Mouse (Mus musculus) G1E (cell line): Measurements from ENCODE around the gene Kif1c. TPM values are rescaled to one million over a fixed set of nuclear protein-coding genes. Genes with fewer than 3 reads are reported as not detected.
A peak's percentile ranks its signal among the peaks of the same experiment; 100 is the strongest.

Source experiments
- ATAC-seq: 2 replicates; pipeline ENCODE4 v1.8.0; 2016; ENCODE audit warnings: mild to moderate bottlenecking; ENCODE audit not compliant: insufficient number of reproducible peaks, poor library complexity, low FRiP score, severe bottlenecking; ENCODE audit errors: extremely low read depth
- DNase-seq: peaks from one replicate; pipeline ENCODE4 v3.0.0; 2012; ENCODE audit warnings: low spot score
- H3K27me3 ChIP-seq: 2 replicates; pipeline ENCODE4 v1.6.1; 2012; ENCODE audit warnings: mild to moderate bottlenecking, low read length, inconsistent platforms; ENCODE audit not compliant: insufficient read depth
- H3K36me3 ChIP-seq: replicated peaks from 2 replicates; pipeline ENCODE3; 2012; ENCODE audit warnings: mild to moderate bottlenecking, inconsistent platforms
- H3K4me1 ChIP-seq: 2 replicates; pipeline ENCODE4 v1.6.1; 2012; ENCODE audit warnings: low read depth, low read length, inconsistent platforms, mixed read lengths; ENCODE audit not compliant: insufficient read depth
- H3K4me3 ChIP-seq: 2 replicates; pipeline ENCODE4 v1.5.1; 2012; ENCODE audit warnings: low read depth, mild to moderate bottlenecking, inconsistent platforms, low read length, moderate library complexity, mixed read lengths
- H3K9me3 ChIP-seq: replicated peaks from 2 replicates; pipeline ENCODE4 v1.6.1; 2012; ENCODE audit warnings: inconsistent platforms
- CTCF ChIP-seq: IDR thresholded peaks from 2 replicates; pipeline ENCODE4 v1.5.1; 2012; ENCODE audit warnings: low read depth, low read length, inconsistent platforms, mixed read lengths
- GATA1 ChIP-seq: IDR thresholded peaks from 2 replicates; pipeline ENCODE4 v1.6.1; 2012; ENCODE audit warnings: borderline replicate concordance, low read length, inconsistent platforms, mixed read lengths
- GATA2 ChIP-seq: IDR thresholded peaks from 2 replicates; pipeline ENCODE4 v1.6.1; 2012; ENCODE audit warnings: low read depth, low read length, inconsistent platforms, borderline replicate concordance
- POLR2AphosphoS5 ChIP-seq: IDR thresholded peaks from 2 replicates; pipeline ENCODE4 v1.6.1; 2012; ENCODE audit warnings: low read depth, low read length, inconsistent platforms; ENCODE audit not compliant: insufficient replicate concordance
- TAL1 ChIP-seq: conservative IDR thresholded peaks from 2 replicates; pipeline ENCODE4 v1.6.1; 2012; ENCODE audit warnings: low read depth, low read length, inconsistent platforms, mixed read lengths
- polyA plus RNA-seq: library from polyadenylated mRNA; stranded (reverse); fragments of >175 nt; gene quantifications from 2 replicates; pipeline ENCODE4 v1.2.3, GENCODE M21; 2012
- total RNA-seq, 2 experiments: library from RNA; stranded (forward) in 1 of 2; stranded (reverse) in 1 of 2; fragments of 200-1000 nt in 1 of 2; fragments of >200 nt in 1 of 2; fragmentation: Nextera tagmentation in 1 of 2; gene quantifications; 2 replicates each; pipeline ENCODE4 v1.2.3; 2014 to 2017

Gene Kif1c
- total and polyA plus RNA-seq, 3 experiments: 11.7 to 30.4 (median 13.9) TPM

GRCm38 (mm10) chr11:70678576-70678975, 21.8 kb upstream of the Kif1c start:
- H3K9me3 ChIP-seq: no peaks in the 10 kb centered on the region
- DNase-seq: no peak
- H3K4me1 ChIP-seq: peaks cover 39% of the 10 kb centered on the region
- H3K36me3 ChIP-seq: peaks cover 94% of the 10 kb centered on the region
- TF ChIP-seq GATA2: no peak
- no peaks in the 10 kb centered on the region for H3K27me3 ChIP-seq
- H3K4me3 ChIP-seq: no peak overlapping the region
- ATAC-seq: no peak

- ATAC-seq: no peak
- Histone ChIP-seq H3K4me1 (peaks cover 36% of the 10 kb centered on the region), H3K36me3 (peaks cover 94% of the 10 kb centered on the region), H3K4me3 (no peak overlapping the region), H3K9me3 (no peaks in the 10 kb centered on the region), H3K27me3 (no peaks in the 10 kb centered on the region)
- no peak for DNase-seq
- TF ChIP-seq CTCF (no peak), GATA2 (no peak), POLR2AphosphoS5 (no peak), GATA1 (no peak), TAL1 (no peak)
Observed at GRCm38 (mm10) chr11:70679361-70679760, 21.0 kb upstream of the Kif1c start.

- H3K4me1 ChIP-seq: peaks cover 34% of the 10 kb centered on the region
- no peak for TF ChIP-seq GATA1
- TF ChIP-seq GATA2: no peak
- TF ChIP-seq TAL1: no peak
- no peak for TF ChIP-seq POLR2AphosphoS5
- no peak for TF ChIP-seq CTCF
- H3K9me3 ChIP-seq: no peaks in the 10 kb centered on the region
- H3K27me3 ChIP-seq: no peaks in the 10 kb centered on the region
- DNase-seq: peak; percentile 59
- H3K36me3 ChIP-seq: peaks cover 94% of the 10 kb centered on the region
- peak; percentile 75 for ATAC-seq
- H3K4me3 ChIP-seq: no peak overlapping the region
Observed at GRCm38 (mm10) chr11:70679894-70680293, 20.5 kb upstream of the Kif1c start.

- no peak for ATAC-seq
- H3K4me3 ChIP-seq: no peak overlapping the region
- H3K4me1 ChIP-seq: peaks cover 34% of the 10 kb centered on the region
- no peaks in the 10 kb centered on the region for H3K27me3 ChIP-seq
- DNase-seq: no peak
- H3K9me3 ChIP-seq: no peaks in the 10 kb centered on the region
- peaks cover 94% of the 10 kb centered on the region for H3K36me3 ChIP-seq
- TF ChIP-seq CTCF: no peak
- no peak for TF ChIP-seq POLR2AphosphoS5
- no peak for TF ChIP-seq GATA2
- no peak for TF ChIP-seq GATA1
- TF ChIP-seq TAL1: no peak
Observed at GRCm38 (mm10) chr11:70681170-70681569, 19.2 kb upstream of the Kif1c start.

- no peak for ATAC-seq
- TF ChIP-seq CTCF: peak; percentile 36; the same call in 1 of the 2 replicates
- TF ChIP-seq TAL1: no peak
Observed at GRCm38 (mm10) chr11:70681897-70682581, 18.3 kb upstream of the Kif1c start.

GRCm38 (mm10) chr11:70683640-70684039, 16.7 kb upstream of the Kif1c start:
- H3K36me3 ChIP-seq: peaks cover 76% of the 10 kb centered on the region
- ATAC-seq: no peak
- peaks cover 53% of the 10 kb centered on the region for H3K4me1 ChIP-seq

More at GRCm38 (mm10) chr11:70681897-70682581, 18.3 kb upstream of the Kif1c start:
- H3K27me3 ChIP-seq: no peaks in the 10 kb centered on the region
- no peak overlapping the region for H3K4me3 ChIP-seq
- H3K4me1 ChIP-seq: peaks cover 40% of the 10 kb centered on the region
- H3K36me3 ChIP-seq: peaks cover 90% of the 10 kb centered on the region
- no peak for DNase-seq
- H3K9me3 ChIP-seq: no peaks in the 10 kb centered on the region

More at GRCm38 (mm10) chr11:70683640-70684039, 16.7 kb upstream of the Kif1c start:
- DNase-seq: no peak
- no peak overlapping the region for H3K4me3 ChIP-seq
- TF ChIP-seq TAL1 (no peak), CTCF (no peak), GATA1 (no peak), POLR2AphosphoS5 (no peak), GATA2 (no peak)
- no peaks in the 10 kb centered on the region for H3K9me3 ChIP-seq
- H3K27me3 ChIP-seq: no peaks in the 10 kb centered on the region
